12 mouse cellular contexts compared by ENCODE assay signal in the genomic region with DNA sequence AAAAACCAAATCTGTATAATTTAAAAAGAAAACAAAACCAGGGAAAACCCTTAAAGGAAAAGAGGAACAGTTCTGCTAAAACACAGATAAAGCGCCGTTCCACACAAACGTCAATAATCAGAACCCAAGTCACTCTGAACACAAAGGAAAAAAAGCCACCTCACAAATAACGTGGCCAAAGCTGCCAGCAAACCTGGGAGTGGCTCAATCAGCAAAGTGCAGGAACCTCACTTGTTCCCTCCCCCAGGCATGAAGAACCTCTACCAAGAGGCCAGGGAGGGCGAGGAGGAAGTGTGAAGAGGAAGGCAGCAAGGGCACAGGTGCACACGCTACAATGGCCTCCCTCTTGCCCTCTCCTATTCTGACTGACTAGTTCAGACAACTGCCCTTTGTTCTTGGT. TPM values are rescaled to one million over a fixed set of nuclear protein-coding genes. Genes with fewer than 3 reads are reported as not detected.
DNase-seq lines count a peak whose midpoint lies in the region; ATAC-seq and TF ChIP-seq lines count a peak whose summit lies in the region.
"Had no signal": no experiment of that assay in that cellular context is flagged by ENCODE, and none has a peak within 500 bp of the region (broad histone marks: within the 10 kb centered on the region; RNA-seq: fewer than 3 reads in every experiment).

No protein-coding gene starts in this region.

- H3K9ac ChIP-seq in stomach, embryonic 15.5 days, result no peak overlapping the region
- H3K9ac ChIP-seq in heart, embryonic 11.5 days (ENCODE audit: low read depth, low read length), result no peak overlapping the region
- H3K9ac ChIP-seq: midbrain, embryonic 13.5 days had no signal

- no peaks in the 10 kb centered on the region for H3K27me3 ChIP-seq in G1E (ENCODE audit: insufficient read depth, low read length)
- H3K27me3 ChIP-seq in stomach, embryonic 15.5 days (replicated peaks), result no peaks in the 10 kb centered on the region
- no peaks in the 10 kb centered on the region for H3K27me3 ChIP-seq in heart, embryonic 11.5 days (ENCODE audit: control insufficient read depth, insufficient read depth, low read length)
- H3K27me3 ChIP-seq: midbrain, embryonic 13.5 days had no signal

- peak; percentile 49 for DNase-seq in G1E (ENCODE audit: low spot score)
- peak; percentile 31 for DNase-seq in gonadal fat pad, adult 2 months (ENCODE audit: low read depth)
- peak; percentile 27 for DNase-seq in lung, adult 2 months
- DNase-seq in cerebellum, postnatal 36 days, result no peak
- DNase-seq in embryo, embryonic 10.5 days (ENCODE audit: low spot score), result no peak
- DNase-seq: adrenal gland, postnatal 36 days; heart, postnatal 36 days; left cerebral cortex, postnatal 4 days had no signal

- peaks cover 45% of the 10 kb centered on the region for H3K4me1 ChIP-seq in G1E (ENCODE audit: insufficient read depth, low read depth, low read length)
- H3K4me1 ChIP-seq in lung, adult 2 months (ENCODE audit: control insufficient read depth, insufficient read depth, low read length), result no peaks in the 10 kb centered on the region
- no peaks in the 10 kb centered on the region for H3K4me1 ChIP-seq in stomach, embryonic 15.5 days
- peaks cover 4% of the 10 kb centered on the region for H3K4me1 ChIP-seq in heart, embryonic 11.5 days (ENCODE audit: control insufficient read depth, insufficient read depth, low read length)
- H3K4me1 ChIP-seq: midbrain, embryonic 13.5 days had no signal

- WGBS in lung, adult 2 months, result 53% methylated on average over 6 of the region's 6 CpGs
- WGBS in stomach, embryonic 15.5 days, result 60% methylated on average over 6 of the region's 6 CpGs
- WGBS in heart, embryonic 11.5 days (ENCODE audit: insufficient replicate concordance), result 83% methylated on average over 6 of the region's 6 CpGs

- H3K4me3 ChIP-seq in G1E (ENCODE audit: low read depth, low read length), result peak overlapping the region; percentile 20; the same call in 1 of the 2 replicates
- H3K4me3 ChIP-seq in lung, adult 2 months (replicated peaks; ENCODE audit: extremely low read depth, low read depth, low read length), result no peak overlapping the region
- no peak overlapping the region for H3K4me3 ChIP-seq in stomach, embryonic 15.5 days (replicated peaks)
- H3K4me3 ChIP-seq in heart, embryonic 11.5 days (ENCODE audit: low read depth, low read length), result no peak overlapping the region
- H3K4me3 ChIP-seq: midbrain, embryonic 13.5 days had no signal

- H3K27ac ChIP-seq in stomach, embryonic 15.5 days, result peak overlapping the region; percentile 23; the same call in 1 of the 2 replicates
- no peak overlapping the region for H3K27ac ChIP-seq in heart, embryonic 11.5 days (ENCODE audit: low read depth, low read length)
- H3K27ac ChIP-seq: kidney, postnatal 0 days; midbrain, embryonic 13.5 days had no signal

- H3K4me2 ChIP-seq in stomach, embryonic 15.5 days, result no peak overlapping the region
- H3K4me2 ChIP-seq in heart, embryonic 11.5 days, result no peak overlapping the region
- H3K4me2 ChIP-seq: midbrain, embryonic 13.5 days had no signal

- TF ChIP-seq POLR2A in lung, adult 2 months (IDR thresholded peaks at IDR 0.05; ENCODE audit: borderline replicate concordance, extremely low read depth, low read depth, low read length), result no peak

- no peaks in the 10 kb centered on the region for H3K9me3 ChIP-seq in G1E (replicated peaks)
- no peaks in the 10 kb centered on the region for H3K9me3 ChIP-seq in stomach, embryonic 15.5 days
- no peaks in the 10 kb centered on the region for H3K9me3 ChIP-seq in heart, embryonic 11.5 days (replicated peaks; ENCODE audit: control insufficient read depth, low read length)
- H3K9me3 ChIP-seq: midbrain, embryonic 13.5 days had no signal

- peak; percentile 50; the same call in 1 of the 2 replicates for ATAC-seq in G1E (ENCODE audit: extremely low read depth, insufficient number of reproducible peaks, low FRiP score, poor library complexity, severe bottlenecking)
- peak; percentile 50; the same call in 1 of the 2 replicates for ATAC-seq in stomach, embryonic 15.5 days (ENCODE audit: insufficient read depth, low FRiP score, low read depth)
- no peak for ATAC-seq in heart, embryonic 11.5 days (replicated peaks; ENCODE audit: insufficient number of reproducible peaks, low FRiP score, low TSS enrichment)
- ATAC-seq: midbrain, embryonic 13.5 days had no signal

- peaks cover 70% of the 10 kb centered on the region for H3K36me3 ChIP-seq in G1E (replicated peaks)
- peaks cover 22% of the 10 kb centered on the region for H3K36me3 ChIP-seq in stomach, embryonic 15.5 days
- peaks cover 17% of the 10 kb centered on the region for H3K36me3 ChIP-seq in heart, embryonic 11.5 days (ENCODE audit: control insufficient read depth, insufficient read depth, low read length)

- TF ChIP-seq CTCF in G1E (IDR thresholded peaks at IDR 0.05; ENCODE audit: low read depth, low read length), result no peak
- no peak for TF ChIP-seq CTCF in lung, adult 2 months (IDR thresholded peaks at IDR 0.05; ENCODE audit: insufficient read depth, low read length)

RNA-seq across cellular contexts. Expression of gene Vil1, which starts 26.4 kb away (rescaled TPM):
- total RNA-seq in G1E (2014; fragmentation: Nextera tagmentation) (0.29 and 0.68 TPM in 2 replicates), G1E (2017) (0.29 and 1.1 TPM in 2 replicates)
- 0.11 and 0.35 TPM in 2 replicates for polyA plus RNA-seq in G1E (2012)
- polyA plus RNA-seq in gonadal fat pad, adult 2 months (2012; rRNA removed), result 1.3 and 2.6 TPM in 2 replicates
- polyA plus RNA-seq in lung, adult 2 months (2012; rRNA removed), result 0.31 and 1.1 TPM in 2 replicates
- 32.2 and 41.1 TPM in 2 replicates for polyA plus RNA-seq in stomach, embryonic 15.5 days (2015; fragmentation: Nextera tagmentation; extraction: Ambion mirVana)
- polyA plus RNA-seq in heart, embryonic 11.5 days (2014; fragmentation: Nextera tagmentation; extraction: Ambion mirVana), result 0.23 and 0.45 TPM in 2 replicates

RNA-seq across cellular contexts. Expression of gene Ctdsp1, which starts 44.3 kb away (rescaled TPM):
- total RNA-seq in G1E (2014; fragmentation: Nextera tagmentation) (154 and 171 TPM in 2 replicates), G1E (2017) (64.6 and 66.4 TPM in 2 replicates)
- polyA plus RNA-seq in G1E (2012), result 272 and 321 TPM in 2 replicates
- polyA plus RNA-seq in gonadal fat pad, adult 2 months (2012; rRNA removed), result 106 and 112 TPM in 2 replicates
- 197 and 200 TPM in 2 replicates for polyA plus RNA-seq in lung, adult 2 months (2012; rRNA removed)
- polyA plus RNA-seq in stomach, embryonic 15.5 days (2015; fragmentation: Nextera tagmentation; extraction: Ambion mirVana), result 82.9 and 86.2 TPM in 2 replicates
- 59.6 and 63.8 TPM in 2 replicates for polyA plus RNA-seq in heart, embryonic 11.5 days (2014; fragmentation: Nextera tagmentation; extraction: Ambion mirVana)

Comparison
In these comparisons a context has a peak if more than half of its experiments do, and no peak if none do; other contexts are left out.
1. DNase-seq: peak in G1E (single experiment), gonadal fat pad, adult 2 months (single experiment) and lung, adult 2 months (single experiment); none in cerebellum, postnatal 36 days (0 of 2) and embryo, embryonic 10.5 days (single experiment).